Mouse (Mus musculus) midbrain, postnatal 0 days (tissue): ENCODE results near the gene Znfx1. TPM values are rescaled to one million over a fixed set of nuclear protein-coding genes. Genes with fewer than 3 reads are reported as not detected.

ENCODE experiments used
- ATAC-seq: fragments of 200-750 bp; cut with Nextera tagmentation; 2 replicates; pipeline ENCODE4 v1.8.0; 2017; ENCODE audit warnings: moderate number of reproducible peaks, mild to moderate bottlenecking, moderate TSS enrichment, moderate library complexity; ENCODE audit not compliant: low FRiP score
- DNase-seq: peaks from one replicate; pipeline ENCODE4 v3.0.0-alpha.2; 2015; ENCODE audit warnings: low spot score
- H3K27ac ChIP-seq: fragments of 300-500 bp; sonication (generic); 2 replicates; pipeline ENCODE4 v1.5.1; 2014; ENCODE audit warnings: low read depth, mild to moderate bottlenecking, low read length, mixed read lengths
- H3K27me3 ChIP-seq: fragments of 300-500 bp; sonication (generic); 2 replicates; pipeline ENCODE4 v1.6.1; 2014; ENCODE audit warnings: low read length, control low read depth, mixed read lengths; ENCODE audit not compliant: insufficient read depth
- H3K36me3 ChIP-seq: fragments of 300-500 bp; sonication (generic); 2 replicates; pipeline ENCODE4 v1.6.1; 2014; ENCODE audit warnings: low read length, control low read depth, mixed read lengths; ENCODE audit not compliant: insufficient read depth
- H3K4me1 ChIP-seq: fragments of 300-500 bp; sonication (generic); 2 replicates; pipeline ENCODE4 v1.6.1; 2014; ENCODE audit warnings: mild to moderate bottlenecking, control low read depth, antibody characterized with exemption, low read length, mixed read lengths; ENCODE audit not compliant: insufficient read depth
- H3K4me2 ChIP-seq: fragments of 300-500 bp; sonication (generic); 2 replicates; pipeline ENCODE4 v1.6.1; 2014; ENCODE audit warnings: low read depth, mild to moderate bottlenecking, low read length, mixed read lengths; ENCODE audit not compliant: poor library complexity, severe bottlenecking
- H3K4me3 ChIP-seq: fragments of 300-500 bp; sonication (generic); 2 replicates; pipeline ENCODE4 v1.5.1; 2014; ENCODE audit warnings: low read depth, mild to moderate bottlenecking, low read length, moderate library complexity
- H3K9ac ChIP-seq: fragments of 300-500 bp; sonication (generic); replicated peaks from 2 replicates; pipeline ENCODE4 v1.6.1; 2014; ENCODE audit warnings: mild to moderate bottlenecking, low read length, moderate library complexity, mixed read lengths; ENCODE audit not compliant: poor library complexity, severe bottlenecking
- H3K9me3 ChIP-seq: fragments of 300-500 bp; sonication (generic); 2 replicates; pipeline ENCODE4 v1.6.1; 2016; ENCODE audit warnings: low read length, control low read depth
- CTCF ChIP-seq: IDR thresholded peaks from 2 replicates; pipeline ENCODE4 v1.5.1; 2016; ENCODE audit warnings: antibody characterized with exemption, mild to moderate bottlenecking
- WGBS: fragments of 180-500 bp; shearing (Covaris S2); extraction: QIAGEN DNeasy Blood & Tissue Kit; methylation state at CpG from one replicate; pipeline ENCODE4 v1.1.7; 2014; 5-methylcytosine and 5-hydroxymethylcytosine counted together
- polyA plus RNA-seq: library from polyadenylated mRNA; unstranded; fragments of >200 nt; fragmentation: Nextera tagmentation; extraction: Ambion mirVana; gene quantifications from 2 replicates; pipeline ENCODE4 v1.2.1, GENCODE M21; 2015
- total RNA-seq: library from RNA; depleted of rRNA; stranded (reverse); fragments of >200 nt; gene quantifications from 2 replicates; pipeline ENCODE4 v1.2.3, GENCODE M21; 2014

Znfx1 gene
- total and polyA plus RNA-seq, 2 experiments from 2014 or later: 4.7 to 32.2 TPM

- DNase-seq (no peak), ATAC-seq (no peak)
- TF ChIP-seq CTCF: no peak
- Histone ChIP-seq H3K4me1 (peaks cover 11% of the 10 kb centered on the region; the same call in 1 of the 2 replicates), H3K4me3 (no peak overlapping the region), H3K4me2 (peak overlapping the region; percentile 18; the same call in 1 of the 2 replicates), H3K27me3 (no peaks in the 10 kb centered on the region), H3K36me3 (peaks cover 17% of the 10 kb centered on the region), H3K27ac (no peak overlapping the region), H3K9ac (peak overlapping the region; percentile 20; the same call in 1 of the 2 replicates), H3K9me3 (no peaks in the 10 kb centered on the region)
- WGBS: 56% methylated on average over 3 of the region's 3 CpGs
Measured at GRCm38 (mm10) chr2:167060360-167060759, 2.5 kb downstream of the Znfx1 start.

GRCm38 (mm10) chr2:167059960-167060359 is 2.9 kb downstream of the Znfx1 start:
- Histone ChIP-seq H3K36me3 (peaks cover 21% of the 10 kb centered on the region), H3K4me2 (peak overlapping the region; percentile 18; the same call in 1 of the 2 replicates), H3K27me3 (no peaks in the 10 kb centered on the region), H3K4me1 (peaks cover 11% of the 10 kb centered on the region; the same call in 1 of the 2 replicates), H3K9me3 (no peaks in the 10 kb centered on the region), H3K27ac (no peak overlapping the region), H3K4me3 (no peak overlapping the region), H3K9ac (no peak overlapping the region)
- DNase-seq: no peak
- no peak for TF ChIP-seq CTCF
- ATAC-seq: no peak
- 77% methylated on average over 12 of the region's 12 CpGs for WGBS

- ATAC-seq (no peak), DNase-seq (no peak)
- Histone ChIP-seq H3K27ac (no peak overlapping the region), H3K9me3 (no peaks in the 10 kb centered on the region), H3K9ac (no peak overlapping the region), H3K36me3 (peaks cover 25% of the 10 kb centered on the region), H3K4me1 (0 out of 2 replicates have a peak, but pooled peaks cover 7% of the 10 kb centered on the region), H3K4me3 (no peak overlapping the region), H3K27me3 (no peaks in the 10 kb centered on the region), H3K4me2 (no peak overlapping the region)
- TF ChIP-seq CTCF: no peak
- WGBS: 42% methylated on average over 8 of the region's 8 CpGs
Measured at GRCm38 (mm10) chr2:167059536-167059935, 3.3 kb downstream of the Znfx1 start.

GRCm38 (mm10) chr2:167058814-167059387 is 3.9 kb downstream of the Znfx1 start:
- Histone ChIP-seq H3K4me2 (no peak overlapping the region), H3K4me3 (no peak overlapping the region), H3K27me3 (no peaks in the 10 kb centered on the region), H3K27ac (no peak overlapping the region), H3K9ac (no peak overlapping the region), H3K9me3 (no peaks in the 10 kb centered on the region), H3K36me3 (peaks cover 27% of the 10 kb centered on the region), H3K4me1 (0 out of 2 replicates have a peak, but pooled peaks cover 7% of the 10 kb centered on the region)
- no peak for ATAC-seq
- no peak for TF ChIP-seq CTCF
- DNase-seq: no peak
- WGBS: 66% methylated on average over 3 of the region's 3 CpGs

- DNase-seq: no peak
- Histone ChIP-seq H3K4me3 (no peak overlapping the region), H3K9me3 (no peaks in the 10 kb centered on the region), H3K27me3 (no peaks in the 10 kb centered on the region), H3K36me3 (peaks cover 28% of the 10 kb centered on the region), H3K27ac (no peak overlapping the region), H3K4me1 (0 out of 2 replicates have a peak, but pooled peaks cover 7% of the 10 kb centered on the region), H3K4me2 (no peak overlapping the region), H3K9ac (no peak overlapping the region)
- ATAC-seq: no peak
- TF ChIP-seq CTCF: no peak
- WGBS: 78% methylated on average over 3 of the region's 3 CpGs
Measured at GRCm38 (mm10) chr2:167058201-167058600, 4.6 kb downstream of the Znfx1 start.

GRCm38 (mm10) chr2:167056942-167057323 is 5.9 kb downstream of the Znfx1 start:
- Histone ChIP-seq H3K4me3 (no peak overlapping the region), H3K4me2 (no peak overlapping the region), H3K27me3 (no peaks in the 10 kb centered on the region), H3K9me3 (no peaks in the 10 kb centered on the region), H3K9ac (no peak overlapping the region), H3K4me1 (0 out of 2 replicates have a peak, but pooled peaks cover 7% of the 10 kb centered on the region), H3K36me3 (peaks cover 30% of the 10 kb centered on the region), H3K27ac (no peak overlapping the region)
- DNase-seq: no peak
- no peak for ATAC-seq
- no peak for TF ChIP-seq CTCF
- WGBS: 89% methylated on average over 5 of the region's 5 CpGs
